16 mouse cellular contexts compared by ENCODE assay signal in genomic region chrX:105288215-105288614, GRCm38 (mm10).
"Had no signal": no experiment of that assay in that cellular context is flagged by ENCODE, and none has a peak within 500 bp of the region (broad histone marks: within the 10 kb centered on the region; RNA-seq: fewer than 3 reads in every experiment).

No protein-coding gene starts in this region.

- H3K9me3 ChIP-seq: neural tube, embryonic 13.5 days; neural tube, embryonic 15.5 days; stomach, embryonic 15.5 days had no signal

- H3K9ac ChIP-seq: neural tube, embryonic 13.5 days; neural tube, embryonic 15.5 days; stomach, embryonic 15.5 days had no signal

- H3K27ac ChIP-seq: neural tube, embryonic 13.5 days; neural tube, embryonic 15.5 days; stomach, embryonic 15.5 days; stomach, postnatal 0 days had no signal

- DNase-seq: retina, postnatal 1 day; right cerebral cortex, adult 18-20 months; right cerebral cortex, postnatal 14 days; right cerebral cortex, postnatal 25 days; right cerebral cortex, postnatal 4 days; spleen, adult 18-20 months; thymus, adult 18-20 months; thymus, adult 2 months; thymus, postnatal 14 days; thymus, postnatal 25 days; thymus, postnatal 36 days; thymus, postnatal 4 days had no signal

- H3K4me3 ChIP-seq: neural tube, embryonic 13.5 days; neural tube, embryonic 15.5 days; stomach, embryonic 15.5 days had no signal

- H3K27me3 ChIP-seq: neural tube, embryonic 13.5 days; neural tube, embryonic 15.5 days; stomach, embryonic 15.5 days had no signal

- H3K4me2 ChIP-seq: neural tube, embryonic 13.5 days; neural tube, embryonic 15.5 days; stomach, embryonic 15.5 days had no signal

- H3K36me3 ChIP-seq: neural tube, embryonic 13.5 days; neural tube, embryonic 15.5 days; stomach, embryonic 15.5 days had no signal

- H3K4me1 ChIP-seq: neural tube, embryonic 13.5 days; neural tube, embryonic 15.5 days; stomach, embryonic 15.5 days had no signal
